Mouse (Mus musculus): ENCODE measurements around the gene Ptges3.
A peak's percentile ranks its signal among the peaks of the same experiment; 100 is the strongest.
"Not testable (repeated sequence)": the region's sequence is repeated elsewhere in the genome, so short reads cannot be mapped to it uniquely, and the experiment has no call there.

Gene Ptges3

GRCm38 (mm10) chr10:128059207-128059981 lies 640 bp downstream of the Ptges3 start:
- peak in 1 of 2 experiments; percentile 51 for DNase-seq

- no peak for DNase-seq
These were observed 2.4 kb downstream of the Ptges3 start for GRCm38 (mm10) chr10:128061109-128061508.

GRCm38 (mm10) chr10:128062221-128062989 lies 3.7 kb downstream of the Ptges3 start:
- DNase-seq, result no peak

GRCm38 (mm10) chr10:128066072-128066471 lies 7.3 kb downstream of the Ptges3 start:
- no peak for DNase-seq

- DNase-seq, result no peak
These were observed 10.4 kb downstream of the Ptges3 start for GRCm38 (mm10) chr10:128069201-128069600.

- not testable (repeated sequence) for DNase-seq
These were observed 11.7 kb downstream of the Ptges3 start for GRCm38 (mm10) chr10:128070432-128070831.

- DNase-seq, result not testable (repeated sequence)
These were observed 19.5 kb downstream of the Ptges3 start for GRCm38 (mm10) chr10:128078269-128078668.

GRCm38 (mm10) chr10:128080496-128080895 lies 21.7 kb downstream of the Ptges3 start:
- DNase-seq, result peak; percentile 32 to 33

GRCm38 (mm10) chr10:128081807-128082476 lies 23.2 kb downstream of the Ptges3 start:
- DNase-seq, result peak; percentile 32 to 41

GRCm38 (mm10) chr10:128082477-128082808 lies 23.7 kb downstream of the Ptges3 start:
- DNase-seq, result no peak

GRCm38 (mm10) chr10:128082880-128083421 lies 24.2 kb downstream of the Ptges3 start, which contains the start of gene Atp5b:
Gene Atp5b, plus strand, starts transcription at chr10:128083273.
- DNase-seq, result peak; percentile 99 to 100

GRCm38 (mm10) chr10:128083688-128084087 lies 24.9 kb downstream of the Ptges3 start:
- peak; percentile 58 to 64 for DNase-seq

GRCm38 (mm10) chr10:128084160-128084559 lies 25.4 kb downstream of the Ptges3 start:
- peak in 1 of 2 experiments; percentile 20 for DNase-seq

- peak; percentile 48 to 71 for DNase-seq
These were observed 27.6 kb downstream of the Ptges3 start for GRCm38 (mm10) chr10:128086391-128086790.

GRCm38 (mm10) chr10:128087216-128087615 lies 28.5 kb downstream of the Ptges3 start:
- DNase-seq, result not testable (repeated sequence)

GRCm38 (mm10) chr10:128088181-128088580 lies 29.4 kb downstream of the Ptges3 start:
- DNase-seq, result no peak

GRCm38 (mm10) chr10:128089842-128090241 lies 31.1 kb downstream of the Ptges3 start:
- DNase-seq, result peak in 1 of 2 experiments; percentile 22

- DNase-seq, result peak; percentile 95 to 96
These were observed 32.2 kb downstream of the Ptges3 start for GRCm38 (mm10) chr10:128090651-128091563.

GRCm38 (mm10) chr10:128091564-128092505 lies 33.1 kb downstream of the Ptges3 start, which contains the start of gene Baz2a:
Gene Baz2a, plus strand, starts transcription at chr10:128091577.
- peak; percentile 65 to 71 for DNase-seq
